Mouse (Mus musculus): ENCODE measurements at regions not wholly inside any gene's neighbourhood (a gene's known extent, or its start where the extent isn't known, plus 50 kb on each side); places are given as distances from the start of the nearest gene placed in this dataset.

DNA sequence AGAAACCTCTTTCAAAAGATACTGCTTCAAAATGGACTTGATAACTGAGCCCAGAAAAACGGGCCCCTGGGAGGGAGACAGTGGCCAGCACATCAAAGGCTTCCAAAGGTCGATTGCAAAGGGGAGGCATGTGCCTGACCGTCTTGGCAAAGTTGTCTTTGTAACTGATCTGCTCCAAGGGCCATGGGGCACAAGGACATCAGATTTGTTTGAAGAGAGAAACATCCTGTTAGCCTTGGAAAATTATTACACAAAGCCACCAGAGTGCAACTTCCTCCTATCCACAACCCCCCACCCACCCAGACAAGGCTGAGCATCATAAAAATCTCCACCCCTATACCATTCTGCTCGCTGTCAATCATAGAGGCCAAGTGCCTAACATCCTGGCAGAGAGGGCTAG, 284.7 kb upstream of the Id2 start:
- no peak overlapping the region for H3K4me3 ChIP-seq (ENCODE audit: low read depth, low read length)
- H3K9me3 ChIP-seq (ENCODE audit: control insufficient read depth, low read length): no peaks in the 10 kb centered on the region
- no peak overlapping the region for H3K27ac ChIP-seq (ENCODE audit: low read depth, low read length)
- no peak for ATAC-seq (replicated peaks; ENCODE audit: low FRiP score)
- H3K9ac ChIP-seq (ENCODE audit: low read depth, low read length): no peak overlapping the region
- WGBS: 36% methylated on average over 4 of the region's 4 CpGs
- no peaks in the 10 kb centered on the region for H3K4me1 ChIP-seq (replicated peaks; ENCODE audit: control insufficient read depth, insufficient read depth, low read length)
- no peaks in the 10 kb centered on the region for H3K36me3 ChIP-seq (ENCODE audit: control insufficient read depth, insufficient read depth, low read length)
- DNase-seq (ENCODE audit: low spot score): no peak
- no peak overlapping the region for H3K4me2 ChIP-seq
- no peaks in the 10 kb centered on the region for H3K27me3 ChIP-seq (replicated peaks; ENCODE audit: control insufficient read depth, insufficient read depth, low read length)

DNA sequence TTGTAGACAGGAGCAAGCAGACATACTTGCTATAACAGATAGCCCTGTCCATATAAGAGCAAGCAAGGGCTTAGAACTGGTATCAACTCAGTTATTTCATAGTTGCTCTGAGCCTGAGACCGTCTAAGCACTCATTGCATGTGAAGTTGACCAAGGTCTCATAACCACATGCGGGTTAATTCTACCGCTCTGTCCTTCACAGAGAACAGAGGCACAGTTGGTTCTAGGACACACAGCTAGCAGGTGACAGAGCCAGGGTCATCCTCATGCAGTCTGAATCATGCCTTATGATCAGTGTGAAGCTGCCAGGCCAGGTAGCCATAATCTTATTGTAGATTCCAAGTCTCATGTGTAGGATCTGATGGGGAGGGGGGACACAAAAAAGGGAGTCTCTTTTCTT, 283.1 kb upstream of the Id2 start:
- H3K27ac ChIP-seq (ENCODE audit: low read depth, low read length): no peak overlapping the region
- no peak overlapping the region for H3K4me2 ChIP-seq
- no peak for ATAC-seq (replicated peaks; ENCODE audit: low FRiP score)
- 91% methylated on average over 3 of the region's 3 CpGs for WGBS
- H3K36me3 ChIP-seq (ENCODE audit: control insufficient read depth, insufficient read depth, low read length): no peaks in the 10 kb centered on the region
- no peaks in the 10 kb centered on the region for H3K9me3 ChIP-seq (ENCODE audit: control insufficient read depth, low read length)
- DNase-seq (ENCODE audit: low spot score): no peak
- H3K27me3 ChIP-seq (replicated peaks; ENCODE audit: control insufficient read depth, insufficient read depth, low read length): no peaks in the 10 kb centered on the region
- no peaks in the 10 kb centered on the region for H3K4me1 ChIP-seq (replicated peaks; ENCODE audit: control insufficient read depth, insufficient read depth, low read length)
- no peak overlapping the region for H3K9ac ChIP-seq (ENCODE audit: low read depth, low read length)
- no peak overlapping the region for H3K4me3 ChIP-seq (ENCODE audit: low read depth, low read length)

DNA sequence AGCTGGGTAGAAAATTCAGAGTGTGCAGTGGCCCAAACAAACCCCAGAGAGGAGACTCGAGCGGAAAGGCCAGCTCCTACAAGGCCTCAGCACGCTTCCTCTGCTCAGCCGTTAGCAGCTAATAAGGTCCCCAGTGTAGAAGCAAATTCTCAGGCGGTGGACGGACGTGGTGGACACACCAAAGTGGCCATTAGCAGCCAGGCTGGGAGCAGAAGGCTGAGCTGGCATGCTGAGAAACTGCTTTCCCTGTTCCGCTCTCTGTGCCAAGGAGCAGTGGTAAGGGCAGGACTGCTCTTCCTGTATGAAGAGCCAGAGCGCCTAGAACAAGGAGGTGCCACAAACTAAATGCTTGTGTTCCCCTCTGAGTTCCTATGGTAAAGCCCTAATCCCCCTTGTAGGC, 282.1 kb upstream of the Id2 start:
- H3K9me3 ChIP-seq (ENCODE audit: control insufficient read depth, low read length): no peaks in the 10 kb centered on the region
- DNase-seq (ENCODE audit: low spot score): no peak

DNA sequence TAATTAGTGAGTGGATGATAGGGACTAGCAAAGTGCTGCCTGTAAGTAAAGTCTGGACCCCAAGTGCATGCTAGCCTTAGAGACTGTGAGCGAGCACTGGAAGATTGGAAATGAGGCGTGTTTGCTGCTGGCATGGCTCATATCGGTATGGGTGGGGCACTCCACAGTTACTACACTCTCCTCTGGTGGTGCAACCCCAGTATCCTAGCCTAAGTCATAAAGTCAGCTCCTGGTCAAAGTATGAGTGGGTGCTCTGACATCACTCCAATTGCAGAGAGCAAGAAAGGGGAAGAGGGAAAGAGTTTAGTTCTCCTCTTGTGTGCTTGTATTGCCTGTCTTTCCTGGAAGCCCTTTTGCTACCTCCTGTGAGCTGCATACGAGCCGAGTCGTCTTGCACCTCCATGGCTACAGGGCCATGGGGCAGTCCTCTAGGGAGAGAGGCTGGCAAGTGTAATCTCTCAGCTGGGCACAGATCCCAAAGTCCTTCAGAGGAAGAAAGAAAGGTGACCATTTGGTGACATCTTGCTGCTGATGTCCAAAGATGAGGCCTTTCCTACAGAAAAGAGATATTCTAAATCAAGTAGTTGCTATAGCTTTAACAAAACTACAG, 281.2 kb upstream of the Id2 start:
- Histone ChIP-seq H3K9ac (ENCODE audit: low read depth, low read length) (no peak overlapping the region), H3K27me3 (replicated peaks; ENCODE audit: control insufficient read depth, insufficient read depth, low read length) (no peaks in the 10 kb centered on the region), H3K27ac (ENCODE audit: low read depth, low read length) (no peak overlapping the region), H3K36me3 (ENCODE audit: control insufficient read depth, insufficient read depth, low read length) (no peaks in the 10 kb centered on the region), H3K9me3 (ENCODE audit: control insufficient read depth, low read length) (no peaks in the 10 kb centered on the region), H3K4me3 (ENCODE audit: low read depth, low read length) (no peak overlapping the region), H3K4me1 (replicated peaks; ENCODE audit: control insufficient read depth, insufficient read depth, low read length) (no peaks in the 10 kb centered on the region), H3K4me2 (no peak overlapping the region)
- WGBS: 73% methylated on average over 6 of the region's 6 CpGs
- ATAC-seq (replicated peaks; ENCODE audit: low FRiP score) (no peak), DNase-seq (ENCODE audit: low spot score) (no peak)

More for the DNA sequence above, 282.1 kb upstream of the Id2 start:
- WGBS: 84% methylated on average over 9 of the region's 9 CpGs
- Histone ChIP-seq H3K27ac (ENCODE audit: low read depth, low read length) (no peak overlapping the region), H3K9ac (ENCODE audit: low read depth, low read length) (no peak overlapping the region), H3K27me3 (replicated peaks; ENCODE audit: control insufficient read depth, insufficient read depth, low read length) (no peaks in the 10 kb centered on the region), H3K4me2 (no peak overlapping the region), H3K4me3 (ENCODE audit: low read depth, low read length) (no peak overlapping the region), H3K4me1 (replicated peaks; ENCODE audit: control insufficient read depth, insufficient read depth, low read length) (no peaks in the 10 kb centered on the region), H3K36me3 (ENCODE audit: control insufficient read depth, insufficient read depth, low read length) (no peaks in the 10 kb centered on the region)
- ATAC-seq (replicated peaks; ENCODE audit: low FRiP score): no peak

DNA sequence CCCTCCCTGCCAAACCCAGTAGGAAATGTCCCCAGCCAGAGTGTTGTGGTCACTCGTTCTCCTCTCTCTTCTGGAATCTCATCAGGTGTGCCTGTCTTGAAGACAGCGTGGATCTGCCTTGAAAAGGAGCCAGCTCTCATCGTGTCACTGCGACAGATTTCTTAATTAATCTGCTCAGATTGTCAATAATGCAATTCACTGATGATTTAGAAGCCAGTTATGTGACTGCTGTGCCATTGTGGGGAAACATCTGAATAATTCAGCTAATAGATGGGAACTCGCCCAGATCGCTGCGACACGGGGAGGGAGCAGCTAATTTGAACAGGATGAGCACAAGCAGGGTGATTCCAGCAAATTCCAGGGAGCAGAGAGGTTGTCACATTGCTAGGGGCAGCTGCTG, 279.5 kb upstream of the Id2 start:
- H3K4me1 ChIP-seq (replicated peaks; ENCODE audit: control insufficient read depth, insufficient read depth, low read length): no peaks in the 10 kb centered on the region
- no peaks in the 10 kb centered on the region for H3K36me3 ChIP-seq (ENCODE audit: control insufficient read depth, insufficient read depth, low read length)
- H3K4me2 ChIP-seq: no peak overlapping the region
- 71% methylated on average over 8 of the region's 8 CpGs for WGBS
- no peak overlapping the region for H3K27ac ChIP-seq (ENCODE audit: low read depth, low read length)
- no peaks in the 10 kb centered on the region for H3K27me3 ChIP-seq (replicated peaks; ENCODE audit: control insufficient read depth, insufficient read depth, low read length)
- no peak for ATAC-seq (replicated peaks; ENCODE audit: low FRiP score)
- no peak for DNase-seq (ENCODE audit: low spot score)
- H3K9me3 ChIP-seq (ENCODE audit: control insufficient read depth, low read length): no peaks in the 10 kb centered on the region
- no peak overlapping the region for H3K4me3 ChIP-seq (ENCODE audit: low read depth, low read length)
- H3K9ac ChIP-seq (ENCODE audit: low read depth, low read length): no peak overlapping the region

DNA sequence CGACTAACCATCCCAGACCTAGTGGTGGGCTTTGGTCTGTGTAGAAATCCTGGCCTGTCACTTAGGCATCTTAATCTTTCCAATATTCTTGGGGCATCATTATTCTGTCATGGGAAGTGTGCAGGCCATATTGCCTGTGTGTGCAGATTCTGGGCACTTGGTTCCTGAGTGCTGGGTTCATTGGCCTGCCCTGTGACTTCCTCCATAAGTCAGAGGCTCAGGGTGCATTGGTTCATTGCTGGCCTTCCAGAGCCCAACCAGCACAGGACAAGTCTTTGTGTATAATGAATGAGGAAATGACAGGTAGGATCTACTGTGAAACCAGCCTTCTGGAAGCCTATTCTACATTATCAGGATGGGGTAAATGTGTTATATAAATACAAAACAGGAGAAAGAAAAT, 270.6 kb upstream of the Id2 start:
- no peak overlapping the region for H3K27ac ChIP-seq (ENCODE audit: low read depth, low read length)
- ATAC-seq (replicated peaks; ENCODE audit: low FRiP score): no peak
- H3K9me3 ChIP-seq (ENCODE audit: control insufficient read depth, low read length): no peaks in the 10 kb centered on the region
- no peaks in the 10 kb centered on the region for H3K27me3 ChIP-seq (replicated peaks; ENCODE audit: control insufficient read depth, insufficient read depth, low read length)
- H3K9ac ChIP-seq (ENCODE audit: low read depth, low read length): no peak overlapping the region
- WGBS: 81% methylated on average over 1 of the region's 1 CpGs
- no peak overlapping the region for H3K4me2 ChIP-seq
- DNase-seq (ENCODE audit: low spot score): no peak
- no peak overlapping the region for H3K4me3 ChIP-seq (ENCODE audit: low read depth, low read length)
- H3K36me3 ChIP-seq (ENCODE audit: control insufficient read depth, insufficient read depth, low read length): no peaks in the 10 kb centered on the region
- no peaks in the 10 kb centered on the region for H3K4me1 ChIP-seq (replicated peaks; ENCODE audit: control insufficient read depth, insufficient read depth, low read length)

DNA sequence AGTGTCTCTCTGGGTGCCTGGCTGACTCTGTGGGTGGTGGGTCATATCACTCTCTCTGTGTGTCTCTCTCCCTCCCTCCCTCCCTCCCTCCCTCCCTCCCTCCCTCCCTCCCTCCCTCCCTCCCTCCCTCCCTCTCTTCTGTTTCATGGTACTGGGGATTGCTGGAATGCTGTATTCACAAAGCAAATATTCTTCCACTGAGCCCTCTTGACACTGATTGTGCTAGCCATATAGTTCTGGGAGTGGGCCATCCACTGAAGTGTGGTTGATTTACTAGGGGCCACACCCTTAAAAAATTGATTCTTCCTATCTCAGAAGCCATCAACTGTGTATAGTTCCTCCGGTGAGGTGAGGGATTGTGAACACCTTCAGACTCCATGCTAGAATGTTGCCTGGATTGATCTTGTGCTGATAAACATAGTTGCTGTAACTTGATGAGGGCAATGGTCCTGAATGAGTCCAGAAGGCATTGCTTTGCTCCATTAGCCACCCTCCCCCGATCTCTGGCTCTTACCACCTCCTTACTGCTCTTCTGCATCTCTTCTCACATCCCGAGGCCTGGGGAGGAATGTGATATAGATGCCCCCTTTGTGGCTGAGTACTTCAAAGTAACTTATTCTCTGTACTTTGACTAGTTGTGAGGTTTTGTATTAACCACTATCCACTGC, 268.8 kb upstream of the Id2 start:
- Histone ChIP-seq H3K4me3 (ENCODE audit: low read depth, low read length) (no peak overlapping the region), H3K27me3 (replicated peaks; ENCODE audit: control insufficient read depth, insufficient read depth, low read length) (no peaks in the 10 kb centered on the region), H3K9ac (ENCODE audit: low read depth, low read length) (no peak overlapping the region), H3K9me3 (ENCODE audit: control insufficient read depth, low read length) (no peaks in the 10 kb centered on the region), H3K4me1 (replicated peaks; ENCODE audit: control insufficient read depth, insufficient read depth, low read length) (no peaks in the 10 kb centered on the region), H3K36me3 (ENCODE audit: control insufficient read depth, insufficient read depth, low read length) (no peaks in the 10 kb centered on the region), H3K4me2 (no peak overlapping the region), H3K27ac (ENCODE audit: low read depth, low read length) (no peak overlapping the region)
- 59% methylated on average over 3 of the region's 3 CpGs for WGBS
- DNase-seq (ENCODE audit: low spot score) (no peak), ATAC-seq (replicated peaks; ENCODE audit: low FRiP score) (no peak)

DNA sequence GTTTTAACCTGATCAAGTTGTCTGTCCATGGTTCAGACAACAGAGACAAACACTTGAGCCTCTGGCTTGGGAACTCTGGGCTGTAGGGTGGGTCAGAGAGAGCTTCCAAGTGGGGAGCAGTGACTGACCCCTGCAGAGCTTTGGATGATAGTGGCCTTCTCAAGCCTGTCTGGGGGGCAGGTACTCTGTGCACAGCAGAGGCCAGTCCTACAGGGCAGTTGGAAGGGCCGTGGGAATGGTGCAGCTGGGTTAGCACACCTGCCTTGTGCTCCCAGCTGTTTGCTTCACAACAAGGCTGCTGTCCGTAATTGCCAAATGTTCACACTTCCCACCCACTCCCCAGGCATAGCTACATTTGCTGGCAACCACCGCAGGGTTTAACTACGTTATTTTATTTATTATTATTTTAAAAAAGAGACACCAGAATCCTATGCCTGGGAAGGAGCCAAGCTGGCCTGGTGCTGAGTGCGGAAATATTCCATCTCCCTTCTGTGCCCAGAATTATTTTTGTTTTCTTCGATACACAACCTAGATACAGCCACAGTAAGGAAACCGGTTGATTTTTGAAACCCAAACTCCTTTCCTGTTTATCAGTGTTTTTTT, 268.1 kb upstream of the Id2 start:
- no peak for ATAC-seq (replicated peaks; ENCODE audit: low FRiP score)
- Histone ChIP-seq H3K27ac (ENCODE audit: low read depth, low read length) (no peak overlapping the region), H3K9me3 (ENCODE audit: control insufficient read depth, low read length) (no peaks in the 10 kb centered on the region), H3K4me1 (replicated peaks; ENCODE audit: control insufficient read depth, insufficient read depth, low read length) (no peaks in the 10 kb centered on the region), H3K27me3 (replicated peaks; ENCODE audit: control insufficient read depth, insufficient read depth, low read length) (no peaks in the 10 kb centered on the region), H3K4me3 (ENCODE audit: low read depth, low read length) (no peak overlapping the region), H3K36me3 (ENCODE audit: control insufficient read depth, insufficient read depth, low read length) (no peaks in the 10 kb centered on the region), H3K9ac (ENCODE audit: low read depth, low read length) (no peak overlapping the region), H3K4me2 (no peak overlapping the region)
- WGBS: 52% methylated on average over 7 of the region's 7 CpGs
- DNase-seq (ENCODE audit: low spot score): no peak

DNA sequence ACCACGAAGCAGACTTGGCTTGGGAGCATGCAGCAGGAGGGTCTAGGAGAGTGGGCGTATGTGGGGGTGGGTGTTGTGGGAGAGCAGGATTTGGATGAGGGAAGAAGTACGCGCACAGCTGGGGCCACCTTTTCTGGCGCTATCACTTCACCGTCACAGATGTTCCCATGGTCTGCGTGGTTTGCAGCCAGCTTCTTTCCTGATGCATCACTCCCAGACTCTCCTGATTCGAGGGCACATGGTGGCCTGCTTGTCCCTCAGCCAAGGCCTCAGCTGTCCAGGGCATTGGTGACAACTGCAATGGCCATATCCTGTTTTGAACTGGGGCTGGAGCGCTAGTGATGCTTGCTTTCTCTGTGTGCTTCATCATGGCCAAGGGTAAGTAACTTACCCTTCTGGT, 266.9 kb upstream of the Id2 start:
- Histone ChIP-seq H3K4me1 (replicated peaks; ENCODE audit: control insufficient read depth, insufficient read depth, low read length) (no peaks in the 10 kb centered on the region), H3K36me3 (ENCODE audit: control insufficient read depth, insufficient read depth, low read length) (no peaks in the 10 kb centered on the region), H3K4me2 (no peak overlapping the region), H3K9ac (ENCODE audit: low read depth, low read length) (no peak overlapping the region), H3K27ac (ENCODE audit: low read depth, low read length) (no peak overlapping the region), H3K4me3 (ENCODE audit: low read depth, low read length) (no peak overlapping the region), H3K27me3 (replicated peaks; ENCODE audit: control insufficient read depth, insufficient read depth, low read length) (no peaks in the 10 kb centered on the region), H3K9me3 (ENCODE audit: control insufficient read depth, low read length) (no peaks in the 10 kb centered on the region)
- no peak for ATAC-seq (replicated peaks; ENCODE audit: low FRiP score)
- 82% methylated on average over 9 of the region's 9 CpGs for WGBS
- DNase-seq (ENCODE audit: low spot score): no peak
